9 mouse cellular contexts compared by ENCODE assay signal in the genomic region with DNA sequence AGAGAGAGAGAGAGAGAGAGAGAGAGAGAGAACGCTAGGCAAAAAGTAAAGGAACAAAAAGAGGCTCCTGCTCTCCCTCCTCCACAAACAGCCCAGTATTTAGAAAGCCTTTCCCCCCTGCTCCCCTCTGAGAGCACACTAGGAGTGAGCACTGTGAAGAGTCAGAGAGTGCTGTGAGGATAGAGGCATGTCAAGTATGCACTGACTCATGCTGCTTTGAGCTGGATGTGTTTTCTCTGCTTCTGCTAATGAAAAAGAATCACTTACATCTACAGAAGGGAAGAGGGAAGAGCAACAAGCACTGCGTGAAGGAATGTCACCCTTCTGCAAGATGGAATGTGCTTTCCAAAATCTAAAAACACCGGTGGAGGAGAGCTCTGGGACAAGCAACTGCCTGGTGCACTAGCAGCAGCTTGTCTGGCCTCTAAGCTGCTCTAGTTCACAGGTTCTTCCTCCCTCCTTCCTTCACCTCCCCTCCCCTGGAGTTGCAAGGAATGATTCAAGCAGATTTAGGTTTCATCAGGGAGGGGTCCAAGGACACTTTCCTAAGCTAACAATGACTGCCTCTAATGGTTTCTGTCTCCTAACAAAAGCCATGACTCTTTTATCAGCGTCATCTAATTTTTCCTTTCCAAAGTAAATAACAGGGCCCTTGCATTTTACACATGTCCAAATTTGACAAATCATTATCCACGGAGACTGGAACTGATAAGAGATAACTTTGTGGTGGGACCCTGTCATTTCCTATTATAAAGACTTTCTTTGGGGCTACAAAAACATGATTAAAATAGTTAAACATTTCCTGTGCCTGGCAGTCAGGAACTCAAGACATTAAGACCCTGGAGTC.
A peak's percentile ranks its signal among the peaks of the same experiment; 100 is the strongest.
DNase-seq lines count a peak whose midpoint lies in the region; ATAC-seq and TF ChIP-seq lines count a peak whose summit lies in the region.
"Had no signal": no experiment of that assay in that cellular context is flagged by ENCODE, and none has a peak within 500 bp of the region (broad histone marks: within the 10 kb centered on the region; RNA-seq: fewer than 3 reads in every experiment).

No protein-coding gene starts in this region.

- DNase-seq in hindbrain, embryonic 10.5 days (ENCODE audit: low spot score): no peak
- DNase-seq in stomach, postnatal 0 days (ENCODE audit: low spot score): no peak
- DNase-seq in thymus, postnatal 0 days (ENCODE audit: low spot score): no peak
- DNase-seq in layer of hippocampus, postnatal 36 days: no peak
- DNase-seq: cerebellum, postnatal 25 days had no signal

- 0 out of 2 replicates have a peak overlapping the region, but pooled peaks have one; percentile 45 for H3K27ac ChIP-seq in hindbrain, embryonic 10.5 days
- H3K27ac ChIP-seq in hindbrain, embryonic 12.5 days: no peak overlapping the region
- no peak overlapping the region for H3K27ac ChIP-seq in stomach, embryonic 15.5 days
- no peak overlapping the region; the same call in 1 of the 2 replicates for H3K27ac ChIP-seq in stomach, postnatal 0 days (replicated peaks)
- H3K27ac ChIP-seq in embryonic fibroblast, embryonic 13.5 days (ENCODE audit: insufficient read depth, low read length): peak overlapping the region; percentile 69
- H3K27ac ChIP-seq: neural tube, embryonic 13.5 days had no signal

- no peaks in the 10 kb centered on the region for H3K27me3 ChIP-seq in hindbrain, embryonic 10.5 days (ENCODE audit: insufficient read depth, poor library complexity, severe bottlenecking)
- H3K27me3 ChIP-seq in hindbrain, embryonic 12.5 days: no peaks in the 10 kb centered on the region
- no peaks in the 10 kb centered on the region for H3K27me3 ChIP-seq in stomach, embryonic 15.5 days (replicated peaks)
- H3K27me3 ChIP-seq in stomach, postnatal 0 days (ENCODE audit: control insufficient read depth, insufficient read depth, low read length): no peaks in the 10 kb centered on the region
- H3K27me3 ChIP-seq: neural tube, embryonic 13.5 days had no signal

- no peaks in the 10 kb centered on the region for H3K9me3 ChIP-seq in hindbrain, embryonic 10.5 days
- no peaks in the 10 kb centered on the region for H3K9me3 ChIP-seq in hindbrain, embryonic 12.5 days (replicated peaks)
- H3K9me3 ChIP-seq in stomach, embryonic 15.5 days: no peaks in the 10 kb centered on the region
- no peaks in the 10 kb centered on the region for H3K9me3 ChIP-seq in stomach, postnatal 0 days (ENCODE audit: control insufficient read depth, low read length)
- H3K9me3 ChIP-seq: neural tube, embryonic 13.5 days had no signal

- TF ChIP-seq EP300 in stomach, postnatal 0 days (optimal IDR thresholded peaks at IDR 0.05): no peak

- no peak overlapping the region for H3K4me3 ChIP-seq in hindbrain, embryonic 10.5 days
- no peak overlapping the region for H3K4me3 ChIP-seq in hindbrain, embryonic 12.5 days
- no peak overlapping the region for H3K4me3 ChIP-seq in stomach, embryonic 15.5 days (replicated peaks)
- no peak overlapping the region for H3K4me3 ChIP-seq in stomach, postnatal 0 days (ENCODE audit: low read depth, low read length)
- no peak overlapping the region for H3K4me3 ChIP-seq in embryonic fibroblast, embryonic 13.5 days (ENCODE audit: insufficient read depth, low read length)
- H3K4me3 ChIP-seq: neural tube, embryonic 13.5 days had no signal

- 21% methylated on average over 5 of the region's 5 CpGs for WGBS in hindbrain, embryonic 10.5 days
- WGBS in hindbrain, embryonic 12.5 days: 18% methylated on average over 5 of the region's 5 CpGs
- 11% methylated on average over 5 of the region's 5 CpGs for WGBS in stomach, embryonic 15.5 days
- WGBS in stomach, postnatal 0 days: 11% methylated on average over 5 of the region's 5 CpGs

- TF ChIP-seq POLR2A in embryonic fibroblast, embryonic 13.5 days (IDR thresholded peaks at IDR 0.05; ENCODE audit: low read depth, low read length): no peak

- H3K9ac ChIP-seq in hindbrain, embryonic 12.5 days: no peak overlapping the region
- H3K9ac ChIP-seq in stomach, embryonic 15.5 days: no peak overlapping the region
- H3K9ac ChIP-seq in stomach, postnatal 0 days (ENCODE audit: low read length): no peak overlapping the region
- H3K9ac ChIP-seq: neural tube, embryonic 13.5 days had no signal

- no peak for ATAC-seq in hindbrain, embryonic 12.5 days (ENCODE audit: low FRiP score)
- peak; percentile 39; the same call in 1 of the 2 replicates for ATAC-seq in stomach, embryonic 15.5 days (ENCODE audit: insufficient read depth, low FRiP score, low read depth)
- ATAC-seq in stomach, postnatal 0 days (ENCODE audit: low FRiP score, low TSS enrichment): no peak

- H3K4me1 ChIP-seq in hindbrain, embryonic 10.5 days (replicated peaks): peaks cover 15% of the 10 kb centered on the region
- peaks cover 5% of the 10 kb centered on the region for H3K4me1 ChIP-seq in hindbrain, embryonic 12.5 days
- H3K4me1 ChIP-seq in stomach, embryonic 15.5 days: peaks cover 5% of the 10 kb centered on the region; the same call in 1 of the 2 replicates
- H3K4me1 ChIP-seq in stomach, postnatal 0 days (replicated peaks; ENCODE audit: control insufficient read depth, insufficient read depth): 0 out of 2 replicates have a peak, but pooled peaks cover 3% of the 10 kb centered on the region
- H3K4me1 ChIP-seq in embryonic fibroblast, embryonic 13.5 days (ENCODE audit: control insufficient read depth, insufficient read depth, low read length): peaks cover 8% of the 10 kb centered on the region; the same call in 1 of the 2 replicates

- H3K36me3 ChIP-seq in hindbrain, embryonic 10.5 days: no peaks in the 10 kb centered on the region
- H3K36me3 ChIP-seq in hindbrain, embryonic 12.5 days: no peaks in the 10 kb centered on the region
- H3K36me3 ChIP-seq in stomach, embryonic 15.5 days: no peaks in the 10 kb centered on the region
- no peaks in the 10 kb centered on the region for H3K36me3 ChIP-seq in stomach, postnatal 0 days (ENCODE audit: control insufficient read depth, insufficient read depth, low read length)
- H3K36me3 ChIP-seq: neural tube, embryonic 13.5 days had no signal

- H3K4me2 ChIP-seq in hindbrain, embryonic 12.5 days (replicated peaks): no peak overlapping the region
- no peak overlapping the region for H3K4me2 ChIP-seq in stomach, embryonic 15.5 days
- no peak overlapping the region for H3K4me2 ChIP-seq in stomach, postnatal 0 days (replicated peaks; ENCODE audit: low read depth)
- H3K4me2 ChIP-seq: neural tube, embryonic 13.5 days had no signal

- TF ChIP-seq CTCF in stomach, postnatal 0 days (IDR thresholded peaks at IDR 0.05; ENCODE audit: low read depth): no peak
- no peak for TF ChIP-seq CTCF in embryonic fibroblast, embryonic 13.5 days (IDR thresholded peaks at IDR 0.05; ENCODE audit: borderline replicate concordance, insufficient read depth, low read length)

Comparison
In these comparisons a context has a peak if more than half of its experiments do, and no peak if none do; other contexts are left out.
1. H3K27ac ChIP-seq: peak in hindbrain, embryonic 10.5 days (single experiment) and embryonic fibroblast, embryonic 13.5 days (single experiment); none in hindbrain, embryonic 12.5 days (single experiment), stomach, embryonic 15.5 days (single experiment) and stomach, postnatal 0 days (single experiment).